Mouse (Mus musculus) T-helper 2 cell (primary cell): Measurements from ENCODE around the gene Timm9.

Source experiments
- in situ Hi-C: fragments of 300-600 bp; cut with MboI, MseI; formaldehyde crosslinking; loops from one replicate; pipeline ENCODE4 v1.15.1; 2025; ENCODE audit warnings: high pct_unique_total_duplicates

The Timm9 gene

GRCm38 (mm10) chr12:71136130-71136973 lies at the start of gene Timm9, which contains the start of gene 2700049A03Rik:
Gene Timm9, minus strand, starts transcription at chr12:71136684.
Gene 2700049A03Rik, plus strand, starts transcription at chr12:71136848.
- in situ Hi-C loops, result no loop called here

- in situ Hi-C loops, result loop anchor here (10.0 kb wide), 1 partner anchor 510 kb away; no protein-coding TSS in a partner anchor
Measured at GRCm38 (mm10) chr12:71184396-71184795, 47.9 kb upstream of the Timm9 start.

- in situ Hi-C loops, result loop anchor here (10.0 kb wide), 1 partner anchor 511 kb away; no protein-coding TSS in a partner anchor
Measured at GRCm38 (mm10) chr12:71183736-71184135, 47.3 kb upstream of the Timm9 start.

- in situ Hi-C loops, result loop anchor here (25.0 kb wide), 1 partner anchor 892 kb away; the partner anchor contains the start of gene Gpr135
Measured at GRCm38 (mm10) chr12:71169911-71170310, 33.4 kb upstream of the Timm9 start.

- in situ Hi-C loops, result loop anchor here (25.0 kb wide), 1 partner anchor 898 kb away; the partner anchor contains the start of gene Gpr135
Measured at GRCm38 (mm10) chr12:71164410-71164809, 27.9 kb upstream of the Timm9 start.

- in situ Hi-C loops, result loop anchor here (25.0 kb wide), 1 partner anchor 904 kb away; the partner anchor contains the start of gene Gpr135
Measured at GRCm38 (mm10) chr12:71157974-71158373, 21.5 kb upstream of the Timm9 start.

GRCm38 (mm10) chr12:71154979-71155378 lies 18.5 kb upstream of the Timm9 start:
- in situ Hi-C loops, result loop anchor here (25.0 kb wide), 1 partner anchor 907 kb away; the partner anchor contains the start of gene Gpr135

GRCm38 (mm10) chr12:71150167-71150566 lies 13.7 kb upstream of the Timm9 start:
- in situ Hi-C loops, result loop anchor here (25.0 kb wide), 1 partner anchor 912 kb away; the partner anchor contains the start of gene Gpr135

- in situ Hi-C loops, result no loop called here
Measured at GRCm38 (mm10) chr12:71149456-71149855, 13.0 kb upstream of the Timm9 start.

- in situ Hi-C loops, result no loop called here
Measured at GRCm38 (mm10) chr12:71148801-71149200, 12.3 kb upstream of the Timm9 start.

GRCm38 (mm10) chr12:71147641-71148040 lies 11.2 kb upstream of the Timm9 start:
- in situ Hi-C loops, result no loop called here

GRCm38 (mm10) chr12:71141189-71141588 lies 4.7 kb upstream of the Timm9 start:
- in situ Hi-C loops, result no loop called here

- in situ Hi-C loops, result no loop called here
Measured at GRCm38 (mm10) chr12:71139258-71139828, 2.9 kb upstream of the Timm9 start.

- in situ Hi-C loops, result no loop called here
Measured at GRCm38 (mm10) chr12:71137686-71138085, 1.2 kb upstream of the Timm9 start.

GRCm38 (mm10) chr12:71136974-71137491 lies 549 bp upstream of the Timm9 start:
- in situ Hi-C loops, result no loop called here

- in situ Hi-C loops, result no loop called here
Measured at GRCm38 (mm10) chr12:71135581-71135980, 903 bp downstream of the Timm9 start.

GRCm38 (mm10) chr12:71123286-71123685 lies 13.2 kb downstream of the Timm9 start:
- in situ Hi-C loops, result no loop called here

GRCm38 (mm10) chr12:71122731-71123130 lies 13.8 kb downstream of the Timm9 start:
- in situ Hi-C loops, result no loop called here

- in situ Hi-C loops, result no loop called here
Measured at GRCm38 (mm10) chr12:71116411-71116810, 20.1 kb downstream of the Timm9 start.

GRCm38 (mm10) chr12:71113675-71114288 lies 22.7 kb downstream of the Timm9 start:
- in situ Hi-C loops, result no loop called here

- in situ Hi-C loops, result no loop called here
Measured at GRCm38 (mm10) chr12:71113074-71113473, 23.4 kb downstream of the Timm9 start.

- in situ Hi-C loops, result no loop called here
Measured at GRCm38 (mm10) chr12:71111331-71111730, 25.2 kb downstream of the Timm9 start, which contains the start of gene Tomm20l. Gene Tomm20l, plus strand, starts transcription at chr12:71111428.
